ENCODE assay signal across 29 mouse cellular contexts in genomic region chr17:65836746-65837145, GRCm38 (mm10). TPM values are rescaled to one million over a fixed set of nuclear protein-coding genes. Genes with fewer than 3 reads are reported as not detected.
DNase-seq lines count a peak whose midpoint lies in the region; ATAC-seq and TF ChIP-seq lines count a peak whose summit lies in the region.
"Had no signal": no experiment of that assay in that cellular context is flagged by ENCODE, and none has a peak within 500 bp of the region (broad histone marks: within the 10 kb centered on the region; RNA-seq: fewer than 3 reads in every experiment).

No protein-coding gene starts in this region.

- intact Hi-C loops in left cerebral cortex, postnatal 36 days (cut with DNase I) = no loop called here

- no peak for TF ChIP-seq CTCF in midbrain, postnatal 0 days (IDR thresholded peaks at IDR 0.05)

- H3K4me1 ChIP-seq in megakaryocyte, embryonic 14.5 days = peaks cover 21% of the 10 kb centered on the region
- H3K4me1 ChIP-seq in midbrain, postnatal 0 days (ENCODE audit: insufficient read depth, low read length) = no peaks in the 10 kb centered on the region
- H3K4me1 ChIP-seq: forebrain, embryonic 12.5 days; heart, embryonic 12.5 days; hindbrain, embryonic 10.5 days; limb, embryonic 15.5 days; midbrain, embryonic 10.5 days; stomach, embryonic 15.5 days had no signal

- H3K9ac ChIP-seq in midbrain, postnatal 0 days (replicated peaks; ENCODE audit: low read length, poor library complexity, severe bottlenecking) = no peak overlapping the region
- H3K9ac ChIP-seq: embryonic facial prominence, embryonic 13.5 days; forebrain, embryonic 12.5 days; heart, embryonic 12.5 days; limb, embryonic 15.5 days; liver, embryonic 14.5 days; lung, embryonic 14.5 days; stomach, embryonic 15.5 days had no signal

- H3K27me3 ChIP-seq in megakaryocyte, embryonic 14.5 days (replicated peaks) = no peaks in the 10 kb centered on the region
- no peaks in the 10 kb centered on the region for H3K27me3 ChIP-seq in midbrain, postnatal 0 days (ENCODE audit: insufficient read depth, low read length)
- H3K27me3 ChIP-seq: embryonic facial prominence, embryonic 13.5 days; forebrain, embryonic 12.5 days; heart, embryonic 12.5 days; limb, embryonic 15.5 days; stomach, embryonic 15.5 days had no signal

- peak; percentile 37 to 61 for DNase-seq in frontal cortex, adult 2 months (ENCODE audit: extremely low spot score in 1 of 2, low spot score in 1 of 2)
- no peak for DNase-seq in frontal cortex, postnatal 14 days (ENCODE audit: low spot score in 2 of 2)
- DNase-seq in left cerebral cortex, postnatal 36 days (ENCODE audit: low spot score in 2 of 2) = peak; percentile 58 to 61
- no peak for DNase-seq in midbrain, postnatal 0 days (ENCODE audit: low spot score)
- no peak for DNase-seq in cerebellum, adult 9-11 months
- DNase-seq: adrenal gland, postnatal 14 days; cerebellum, postnatal 10 days; gastrocnemius, postnatal 10 days; heart, postnatal 10 days; kidney, adult 9 months; kidney, postnatal 14 days; lung, embryonic 14.5 days; lung, postnatal 36 days; thymus, adult 2 months; thymus, postnatal 4 days had no signal

- peaks cover 94% of the 10 kb centered on the region for H3K36me3 ChIP-seq in megakaryocyte, embryonic 14.5 days (replicated peaks; ENCODE audit: low read length)
- H3K36me3 ChIP-seq in midbrain, postnatal 0 days (ENCODE audit: insufficient read depth, low read length) = peaks cover 68% of the 10 kb centered on the region

- no peak overlapping the region for H3K27ac ChIP-seq in midbrain, postnatal 0 days (ENCODE audit: low read depth, low read length)
- H3K27ac ChIP-seq: embryonic facial prominence, embryonic 13.5 days; forebrain, embryonic 12.5 days; hindbrain, embryonic 10.5 days; hindbrain, postnatal 0 days; limb, embryonic 15.5 days; liver, embryonic 14.5 days; midbrain, embryonic 10.5 days; stomach, embryonic 15.5 days had no signal

- no peaks in the 10 kb centered on the region for H3K9me3 ChIP-seq in megakaryocyte, embryonic 14.5 days
- H3K9me3 ChIP-seq in midbrain, postnatal 0 days (ENCODE audit: low read length) = no peaks in the 10 kb centered on the region
- H3K9me3 ChIP-seq: embryonic facial prominence, embryonic 13.5 days; forebrain, embryonic 12.5 days; heart, embryonic 12.5 days; hindbrain, embryonic 10.5 days; limb, embryonic 15.5 days; midbrain, embryonic 10.5 days; stomach, embryonic 15.5 days had no signal

- H3K4me3 ChIP-seq in megakaryocyte, embryonic 14.5 days (replicated peaks) = peak overlapping the region; percentile 38
- H3K4me3 ChIP-seq in midbrain, postnatal 0 days (ENCODE audit: low read depth, low read length) = no peak overlapping the region
- H3K4me3 ChIP-seq: embryonic facial prominence, embryonic 13.5 days; erythroblast, embryonic 14.5 days; forebrain, embryonic 12.5 days; heart, embryonic 12.5 days; hindbrain, embryonic 10.5 days; limb, embryonic 15.5 days; midbrain, embryonic 10.5 days; stomach, embryonic 15.5 days had no signal

- WGBS in midbrain, postnatal 0 days = 96% methylated on average over 3 of the region's 3 CpGs

- H3K4me2 ChIP-seq in midbrain, postnatal 0 days (ENCODE audit: low read depth, low read length, poor library complexity, severe bottlenecking) = no peak overlapping the region
- H3K4me2 ChIP-seq: embryonic facial prominence, embryonic 13.5 days; forebrain, embryonic 12.5 days; heart, embryonic 12.5 days; limb, embryonic 15.5 days; lung, embryonic 14.5 days; stomach, embryonic 15.5 days had no signal

- no peak for ATAC-seq in megakaryocyte, adult 5-6 weeks (ENCODE audit: poor library complexity, severe bottlenecking)
- ATAC-seq in midbrain, postnatal 0 days (ENCODE audit: low FRiP score) = no peak
- ATAC-seq: hindbrain, postnatal 0 days; intestine, embryonic 16.5 days; midbrain, embryonic 16.5 days had no signal

RNA-seq across cellular contexts. Expression of gene Ralbp1, which starts 48.9 kb away (rescaled TPM):
- 50.2 and 51.9 TPM in 2 replicates for polyA plus RNA-seq in frontal cortex, adult 2 months (2012; rRNA removed)
- 83.9 and 184 TPM in 2 replicates for polyA plus RNA-seq in megakaryocyte, embryonic 14.5 days (2012; ENCODE audit: insufficient read depth, low replicate concordance)
- 32.3 and 34.9 TPM in 2 replicates for total RNA-seq in megakaryocyte, adult 5-6 weeks (2015)
- 102 and 104 TPM in 2 replicates for total RNA-seq in megakaryocyte, adult 5-6 weeks (2017)
- total RNA-seq in left cerebral cortex, postnatal 36 days (2021) = 10 to 100 TPM; 62.1 to 64.0 TPM
- total RNA-seq in midbrain, postnatal 0 days (2014; rRNA removed) = 32.9 and 42.0 TPM in 2 replicates
- polyA plus RNA-seq in midbrain, postnatal 0 days (2015; fragmentation: Nextera tagmentation; extraction: Ambion mirVana) = 50.0 and 55.8 TPM in 2 replicates

RNA-seq across cellular contexts. Expression of gene Ppp4r1, which starts 54.4 kb away (rescaled TPM):
- 72.2 and 73.3 TPM in 2 replicates for polyA plus RNA-seq in frontal cortex, adult 2 months (2012; rRNA removed)
- polyA plus RNA-seq in megakaryocyte, embryonic 14.5 days (2012; ENCODE audit: insufficient read depth, low replicate concordance) = 3.2 and 5.2 TPM in 2 replicates
- 57.8 and 78.5 TPM in 2 replicates for total RNA-seq in megakaryocyte, adult 5-6 weeks (2015)
- 57.3 and 58.5 TPM in 2 replicates for total RNA-seq in megakaryocyte, adult 5-6 weeks (2017)
- 10 to 100 TPM; 37.4 to 64.8 TPM for total RNA-seq in left cerebral cortex, postnatal 36 days (2021)
- 45.6 and 58.3 TPM in 2 replicates for total RNA-seq in midbrain, postnatal 0 days (2014; rRNA removed)
- 24.2 and 28.6 TPM in 2 replicates for polyA plus RNA-seq in midbrain, postnatal 0 days (2015; fragmentation: Nextera tagmentation; extraction: Ambion mirVana)

Comparison
In these comparisons a context has a peak if more than half of its experiments do, and no peak if none do; other contexts are left out.
1. DNase-seq: peak in frontal cortex, adult 2 months (2 of 2) and left cerebral cortex, postnatal 36 days (2 of 2); none in frontal cortex, postnatal 14 days (0 of 2), midbrain, postnatal 0 days (single experiment) and cerebellum, adult 9-11 months (single experiment).